Mouse (Mus musculus) limb, embryonic 11.5 days (tissue): Measurements from ENCODE around the gene Tank. TPM values are rescaled to one million over a fixed set of nuclear protein-coding genes. Genes with fewer than 3 reads are reported as not detected.
A peak's percentile ranks its signal among the peaks of the same experiment; 100 is the strongest.

Experiments used
- ATAC-seq: fragments of 200-750 bp; cut with Nextera tagmentation; 2 replicates; pipeline ENCODE4 v1.8.0; 2017; ENCODE audit warnings: low read depth; ENCODE audit not compliant: insufficient number of reproducible peaks, low FRiP score, low TSS enrichment
- DNase-seq: peaks from one replicate; pipeline ENCODE4 v3.0.0-alpha.2; 2015; ENCODE audit warnings: low spot score
- H3K27ac ChIP-seq: fragments of 300-500 bp; sonication (generic); replicated peaks from 2 replicates; pipeline ENCODE4 v1.5.1; 2014; ENCODE audit warnings: low read depth, mild to moderate bottlenecking, low read length
- H3K27me3 ChIP-seq: fragments of 300-500 bp; sonication (generic); 2 replicates; pipeline ENCODE4 v1.6.1; 2014; ENCODE audit warnings: mild to moderate bottlenecking, low read length, mixed read lengths; ENCODE audit not compliant: control insufficient read depth, insufficient read depth
- H3K36me3 ChIP-seq: fragments of 300-500 bp; sonication (generic); 2 replicates; pipeline ENCODE4 v1.6.1; 2014; ENCODE audit warnings: mild to moderate bottlenecking, low read length, moderate library complexity, mixed read lengths; ENCODE audit not compliant: control insufficient read depth, insufficient read depth
- H3K4me1 ChIP-seq: fragments of 300-500 bp; sonication (generic); 2 replicates; pipeline ENCODE4 v1.6.1; 2014; ENCODE audit warnings: low read length, mixed read lengths; ENCODE audit not compliant: control insufficient read depth, insufficient read depth
- H3K4me2 ChIP-seq: fragments of 300-500 bp; sonication (generic); 2 replicates; pipeline ENCODE4 v1.6.1; 2014; ENCODE audit warnings: low read depth, mild to moderate bottlenecking, moderate library complexity; ENCODE audit not compliant: severe bottlenecking
- H3K4me3 ChIP-seq: fragments of 300-500 bp; sonication (generic); 2 replicates; pipeline ENCODE4 v1.5.1; 2014; ENCODE audit warnings: low read depth, low read length
- H3K9ac ChIP-seq: fragments of 300-500 bp; sonication (generic); 2 replicates; pipeline ENCODE4 v1.6.1; 2014; ENCODE audit warnings: mild to moderate bottlenecking, low read length
- H3K9me3 ChIP-seq: fragments of 300-500 bp; sonication (generic); 2 replicates; pipeline ENCODE4 v1.6.1; 2016; ENCODE audit warnings: low read length; ENCODE audit not compliant: control insufficient read depth
- WGBS: fragments of 180-500 bp; shearing (Covaris S2); extraction: QIAGEN DNeasy Blood & Tissue Kit; methylation state at CpG from one replicate; pipeline ENCODE4 v1.1.7; 2014; 5-methylcytosine and 5-hydroxymethylcytosine counted together
- polyA plus RNA-seq: library from polyadenylated mRNA; unstranded; fragments of >200 nt; fragmentation: Nextera tagmentation; extraction: Ambion mirVana; gene quantifications from 2 replicates; pipeline ENCODE4 v1.2.1, GENCODE M21; 2014

Tank gene
- polyA plus RNA-seq, 1 experiment from 2014 or later = 29.7 TPM

DNA sequence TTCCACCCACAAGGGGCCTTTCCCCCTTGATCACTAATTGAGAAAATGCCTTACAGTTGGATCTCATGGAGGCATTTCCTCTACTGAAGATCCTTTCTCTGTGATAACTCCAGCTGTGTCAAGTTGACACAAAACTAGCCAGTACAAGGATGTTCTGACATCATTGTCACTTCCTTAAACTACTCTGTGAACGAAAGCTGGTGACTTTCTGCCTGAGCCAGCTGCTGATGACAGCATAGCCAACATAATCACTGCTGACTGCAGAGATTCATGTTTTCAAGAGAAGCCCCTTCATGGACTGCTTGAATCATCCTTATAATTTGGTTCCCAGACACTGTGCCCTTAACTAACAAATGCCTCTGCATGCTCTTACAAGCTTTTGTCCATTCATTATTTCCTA lies 7.1 kb downstream of the Tank start:
- no peaks in the 10 kb centered on the region for H3K27me3 ChIP-seq
- no peak overlapping the region for H3K27ac ChIP-seq
- no peaks in the 10 kb centered on the region for H3K36me3 ChIP-seq
- H3K9me3 ChIP-seq = no peaks in the 10 kb centered on the region
- H3K4me1 ChIP-seq = no peaks in the 10 kb centered on the region
- no peak overlapping the region for H3K4me2 ChIP-seq
- DNase-seq = no peak
- H3K4me3 ChIP-seq = no peak overlapping the region
- WGBS = 81% methylated on average over 1 of the region's 1 CpGs
- no peak overlapping the region for H3K9ac ChIP-seq
- ATAC-seq = no peak

DNA sequence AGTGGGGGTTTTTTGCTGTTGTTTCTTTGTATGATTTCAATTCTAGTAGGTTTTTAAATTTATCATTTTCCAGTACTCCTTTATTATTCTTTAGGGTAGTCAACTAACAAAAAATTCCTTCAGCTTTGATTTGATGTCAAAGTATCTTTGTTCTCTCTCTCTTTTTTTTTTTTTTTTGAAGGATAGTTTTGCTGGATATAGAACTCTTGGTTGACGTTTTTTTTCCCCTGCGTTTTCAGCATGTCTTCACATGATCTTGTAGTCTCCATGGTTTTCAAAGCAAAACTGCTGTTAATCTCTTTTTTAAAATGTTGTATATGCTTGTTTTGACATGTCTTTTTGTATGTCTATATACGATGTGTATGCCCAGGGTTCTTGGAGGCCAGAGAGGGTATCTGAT lies 7.8 kb downstream of the Tank start:
- Histone ChIP-seq H3K4me3 (no peak overlapping the region), H3K27ac (no peak overlapping the region), H3K4me2 (no peak overlapping the region), H3K36me3 (no peaks in the 10 kb centered on the region), H3K9ac (no peak overlapping the region), H3K4me1 (no peaks in the 10 kb centered on the region), H3K9me3 (no peaks in the 10 kb centered on the region), H3K27me3 (no peaks in the 10 kb centered on the region)
- ATAC-seq (no peak), DNase-seq (no peak)
- 89% methylated on average over 3 of the region's 3 CpGs for WGBS

DNA sequence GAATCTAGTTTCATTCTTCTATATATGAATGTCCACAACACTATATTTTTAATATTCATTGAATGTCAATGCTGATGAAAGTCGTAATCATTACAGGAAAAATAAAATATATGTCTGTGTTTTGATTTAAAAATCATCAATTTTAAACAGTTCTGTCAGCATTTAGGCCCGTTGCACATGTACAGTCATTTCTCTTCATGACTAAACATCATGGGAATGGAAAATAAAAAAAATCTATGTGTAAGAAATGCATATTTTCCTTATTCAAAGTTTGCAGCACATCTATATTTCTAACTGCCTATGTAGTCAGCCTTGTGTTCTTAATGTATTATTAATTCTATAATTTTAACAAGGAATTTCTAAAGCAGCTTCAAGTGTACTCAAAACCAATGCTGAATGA lies 12.4 kb downstream of the Tank start:
- Histone ChIP-seq H3K9ac (no peak overlapping the region), H3K4me2 (no peak overlapping the region), H3K27me3 (no peaks in the 10 kb centered on the region), H3K9me3 (no peaks in the 10 kb centered on the region), H3K36me3 (no peaks in the 10 kb centered on the region), H3K4me3 (no peak overlapping the region), H3K4me1 (no peaks in the 10 kb centered on the region), H3K27ac (no peak overlapping the region)
- ATAC-seq (no peak), DNase-seq (no peak)
- 87% methylated on average over 2 of the region's 2 CpGs for WGBS

DNA sequence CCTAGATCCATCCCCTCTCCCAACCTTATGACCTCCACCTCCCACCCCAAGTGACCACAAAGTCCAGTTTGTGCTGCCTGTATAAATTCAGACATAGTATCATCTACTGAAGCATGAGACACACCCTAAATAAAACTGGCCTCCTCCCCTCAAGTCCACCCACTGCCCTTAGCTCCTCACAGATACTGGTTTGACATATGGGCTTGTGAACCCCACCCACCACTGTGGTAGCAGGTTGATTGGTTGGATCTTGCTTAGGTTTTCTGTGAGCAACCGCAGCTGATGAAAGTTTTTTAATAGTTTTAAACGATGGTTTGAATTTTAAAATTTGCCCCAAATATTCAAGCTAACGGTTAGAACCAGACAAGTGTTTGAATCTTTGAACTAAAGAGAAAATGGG lies 13.7 kb downstream of the Tank start:
- 89% methylated on average over 3 of the region's 3 CpGs for WGBS
- H3K9me3 ChIP-seq = no peaks in the 10 kb centered on the region

DNA sequence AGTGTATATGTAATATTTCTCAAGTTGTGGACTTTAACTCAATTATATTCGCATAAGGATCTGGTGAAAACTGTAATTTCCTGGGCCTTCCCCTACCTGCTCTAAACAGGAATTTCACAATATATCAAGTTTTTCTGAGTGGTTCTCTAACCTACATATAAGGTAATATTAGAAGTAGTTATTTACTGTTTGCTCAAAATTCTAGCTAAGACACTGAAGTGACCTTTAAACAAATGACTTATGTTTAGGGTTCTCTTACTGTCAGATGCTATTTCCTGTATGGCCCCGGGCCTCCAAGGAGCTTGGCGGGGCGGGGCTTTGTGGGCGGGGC lies 14.3 kb downstream of the Tank start:
- no peak overlapping the region for H3K9ac ChIP-seq
- peak overlapping the region; percentile 75 for H3K4me3 ChIP-seq
- H3K4me2 ChIP-seq = no peak overlapping the region
- no peak for DNase-seq
- H3K27ac ChIP-seq = no peak overlapping the region
- WGBS = 15% methylated on average over 5 of the region's 5 CpGs
- H3K36me3 ChIP-seq = no peaks in the 10 kb centered on the region
- H3K9me3 ChIP-seq = no peaks in the 10 kb centered on the region
- no peaks in the 10 kb centered on the region for H3K4me1 ChIP-seq
- ATAC-seq = peak; percentile 14; the same call in 1 of the 2 replicates
- H3K27me3 ChIP-seq = no peaks in the 10 kb centered on the region

More for the DNA sequence above, 13.7 kb downstream of the Tank start:
- no peak overlapping the region for H3K9ac ChIP-seq
- no peak overlapping the region for H3K4me3 ChIP-seq
- no peaks in the 10 kb centered on the region for H3K36me3 ChIP-seq
- no peak overlapping the region for H3K27ac ChIP-seq
- ATAC-seq = no peak
- H3K4me2 ChIP-seq = no peak overlapping the region
- no peaks in the 10 kb centered on the region for H3K27me3 ChIP-seq
- no peaks in the 10 kb centered on the region for H3K4me1 ChIP-seq
- no peak for DNase-seq

DNA sequence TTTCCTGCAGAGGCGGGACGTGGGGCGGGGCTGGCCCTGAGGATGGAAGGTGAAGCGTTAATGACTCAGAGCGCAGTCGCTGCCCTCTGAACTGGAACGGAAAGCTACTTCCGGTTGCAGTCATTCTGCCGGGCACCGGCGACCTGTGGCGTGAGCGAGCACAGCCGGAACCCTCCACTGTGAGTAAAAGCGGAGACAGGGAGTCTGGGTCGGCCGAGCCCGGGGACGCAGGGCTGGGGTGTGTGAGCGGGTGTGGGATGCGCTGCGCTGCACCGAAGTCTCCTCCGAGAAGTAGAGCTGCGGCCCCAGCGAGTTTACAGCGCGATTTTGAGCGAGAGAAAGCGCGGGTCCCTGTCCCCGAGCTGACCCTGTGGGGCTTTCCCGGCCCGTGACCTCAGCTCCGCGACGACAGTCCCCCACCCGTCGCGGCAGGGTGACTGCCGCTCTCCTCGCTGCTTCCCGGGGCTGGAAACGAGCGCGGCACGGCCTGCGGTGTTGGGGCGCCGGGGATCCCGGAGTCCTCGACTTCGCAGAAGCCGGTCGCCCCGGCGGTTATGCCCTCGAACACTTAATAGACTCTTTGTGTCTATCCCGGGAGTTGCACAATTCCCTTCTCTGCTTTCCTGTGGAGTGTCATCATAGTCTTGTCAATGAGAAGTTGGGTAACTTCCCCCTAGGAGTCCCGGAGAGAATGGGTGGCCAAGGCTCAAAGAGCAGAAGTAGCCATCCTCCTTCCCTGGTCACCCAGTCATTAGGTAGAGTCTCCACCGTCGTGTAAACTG lies 14.8 kb downstream of the Tank start:
- H3K36me3 ChIP-seq = no peaks in the 10 kb centered on the region
- peak; percentile 90 for ATAC-seq
- peak; percentile 94 for DNase-seq
- H3K27ac ChIP-seq = peak overlapping the region; percentile 56
- no peaks in the 10 kb centered on the region for H3K9me3 ChIP-seq
- under 1% methylated on average over 62 of the region's 62 CpGs for WGBS
- peak overlapping the region; percentile 83 for H3K9ac ChIP-seq
- H3K27me3 ChIP-seq = no peaks in the 10 kb centered on the region
- peak overlapping the region; percentile 75 for H3K4me3 ChIP-seq
- H3K4me2 ChIP-seq = peak overlapping the region; percentile 70
- no peaks in the 10 kb centered on the region for H3K4me1 ChIP-seq

DNA sequence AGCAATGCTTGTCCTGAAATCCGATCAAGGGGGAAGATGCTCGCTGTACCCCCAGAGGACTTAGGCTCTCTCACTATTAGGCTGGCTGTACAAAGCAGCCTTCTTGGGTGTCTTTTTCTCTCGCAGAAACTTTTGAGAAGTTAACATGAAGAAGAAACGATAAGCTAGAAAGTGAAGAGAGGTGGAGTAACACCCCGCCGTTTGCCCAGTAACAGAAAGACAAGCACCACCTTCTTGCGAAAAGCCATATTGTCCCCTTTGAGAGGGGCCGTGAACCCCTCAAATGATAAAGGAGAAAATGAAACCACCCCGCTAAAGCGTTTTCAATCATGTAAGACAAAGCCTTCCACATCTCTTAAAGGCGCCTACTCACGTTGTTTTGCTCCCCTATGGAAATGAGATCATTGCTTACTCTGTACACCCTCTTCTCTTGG lies 15.5 kb downstream of the Tank start:
- H3K4me2 ChIP-seq = peak overlapping the region; percentile 70
- no peaks in the 10 kb centered on the region for H3K4me1 ChIP-seq
- DNase-seq (no peak), ATAC-seq (no peak)
- peak overlapping the region; percentile 75 for H3K4me3 ChIP-seq
- no peaks in the 10 kb centered on the region for H3K9me3 ChIP-seq
- no peak overlapping the region for H3K27ac ChIP-seq
- no peaks in the 10 kb centered on the region for H3K27me3 ChIP-seq
- no peaks in the 10 kb centered on the region for H3K36me3 ChIP-seq
- WGBS = 6% methylated on average over 12 of the region's 12 CpGs
- H3K9ac ChIP-seq = peak overlapping the region; percentile 83

DNA sequence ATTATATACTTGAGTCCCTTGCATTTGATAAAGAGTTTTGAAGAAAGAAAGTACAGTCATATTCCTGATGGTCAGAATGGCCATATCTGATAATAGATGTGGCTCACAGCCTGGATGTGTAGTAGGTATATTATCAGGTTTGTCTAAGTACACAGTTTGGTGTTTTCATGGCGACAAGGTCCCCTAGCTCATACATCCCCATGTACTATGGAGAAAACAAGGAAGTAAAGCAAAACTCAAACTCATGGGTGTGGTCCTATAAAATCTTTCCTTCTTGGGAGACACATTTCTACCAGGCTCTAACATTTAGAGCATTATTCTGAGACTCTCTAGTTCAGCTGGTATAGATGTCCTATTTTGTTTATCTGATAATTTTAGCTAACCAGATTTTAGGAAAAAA lies 21.3 kb downstream of the Tank start:
- Histone ChIP-seq H3K4me3 (no peak overlapping the region), H3K9me3 (no peaks in the 10 kb centered on the region), H3K9ac (no peak overlapping the region), H3K4me2 (no peak overlapping the region), H3K27ac (no peak overlapping the region), H3K4me1 (no peaks in the 10 kb centered on the region), H3K36me3 (no peaks in the 10 kb centered on the region), H3K27me3 (no peaks in the 10 kb centered on the region)
- DNase-seq (no peak), ATAC-seq (no peak)
- WGBS = 93% methylated on average over 1 of the region's 1 CpGs

DNA sequence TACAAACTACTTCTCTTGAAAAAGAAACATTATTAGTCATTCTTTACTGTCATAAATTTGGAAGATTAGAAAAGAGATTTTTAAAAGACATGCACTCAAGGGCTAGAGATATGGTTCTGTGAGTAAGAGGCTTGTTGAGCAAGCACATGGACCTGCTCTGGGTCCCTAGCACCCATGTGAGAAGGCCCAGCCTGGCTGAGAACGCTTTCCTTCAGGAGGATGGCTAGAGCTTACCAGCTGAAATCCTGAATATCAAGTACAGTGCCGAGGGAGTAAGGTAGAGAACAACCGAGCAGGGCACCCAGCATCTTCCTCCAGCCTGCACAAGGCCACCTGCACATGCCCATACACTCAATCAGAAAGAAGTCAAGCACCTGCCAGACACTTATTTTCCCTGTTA lies 25.1 kb downstream of the Tank start:
- DNase-seq (no peak), ATAC-seq (no peak)
- no peaks in the 10 kb centered on the region for H3K36me3 ChIP-seq
- no peak overlapping the region for H3K9ac ChIP-seq
- 70% methylated on average over 3 of the region's 3 CpGs for WGBS
- H3K4me3 ChIP-seq = no peak overlapping the region
- H3K4me1 ChIP-seq = no peaks in the 10 kb centered on the region
- H3K9me3 ChIP-seq = no peaks in the 10 kb centered on the region
- no peak overlapping the region for H3K27ac ChIP-seq
- H3K27me3 ChIP-seq = no peaks in the 10 kb centered on the region
- H3K4me2 ChIP-seq = no peak overlapping the region
